Mouse (Mus musculus): ENCODE data around the gene Plscr4. TPM values are rescaled to one million over a fixed set of nuclear protein-coding genes. Genes with fewer than 3 reads are reported as not detected.

Plscr4 gene
- polyA plus RNA-seq, 1 experiment from 2014 or later = 4.6 TPM

DNA sequence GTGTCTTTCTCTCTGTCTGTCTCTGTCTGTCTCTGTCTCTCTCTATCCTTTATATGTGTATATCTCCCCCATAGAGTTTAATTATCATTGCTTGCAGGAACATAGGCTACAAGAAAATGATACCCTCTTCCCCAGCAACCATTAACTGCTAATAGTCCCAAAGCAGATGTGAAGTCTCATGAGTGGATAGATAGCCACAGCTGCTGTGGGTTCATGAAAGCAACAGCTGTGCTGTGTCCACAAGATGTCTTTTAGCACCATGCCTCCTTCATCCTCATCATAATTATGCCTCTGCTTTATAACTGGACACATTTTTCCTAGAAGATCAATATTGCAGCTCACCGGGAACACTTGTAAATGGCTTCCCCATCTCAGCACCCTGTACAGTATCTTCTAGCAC, 17.1 kb downstream of the Plscr4 start:
- ATAC-seq = no peak
- no peaks in the 10 kb centered on the region for H3K4me1 ChIP-seq (replicated peaks; ENCODE audit: control insufficient read depth, insufficient read depth, low read length)
- H3K36me3 ChIP-seq (ENCODE audit: control insufficient read depth, insufficient read depth) = no peaks in the 10 kb centered on the region
- 63% methylated on average over 1 of the region's 1 CpGs for WGBS
- no peaks in the 10 kb centered on the region for H3K27me3 ChIP-seq (replicated peaks; ENCODE audit: control insufficient read depth, insufficient read depth, low read length)
- H3K4me2 ChIP-seq (replicated peaks; ENCODE audit: low read depth) = no peak overlapping the region
- no peak for TF ChIP-seq CTCF (IDR thresholded peaks at IDR 0.05; ENCODE audit: low read depth)
- H3K9me3 ChIP-seq (ENCODE audit: control insufficient read depth) = no peaks in the 10 kb centered on the region
- no peak overlapping the region for H3K4me3 ChIP-seq (ENCODE audit: low read depth, low read length)
- no peak overlapping the region for H3K9ac ChIP-seq (ENCODE audit: low read depth, low read length)
- H3K27ac ChIP-seq (ENCODE audit: low read depth, low read length) = no peak overlapping the region

DNA sequence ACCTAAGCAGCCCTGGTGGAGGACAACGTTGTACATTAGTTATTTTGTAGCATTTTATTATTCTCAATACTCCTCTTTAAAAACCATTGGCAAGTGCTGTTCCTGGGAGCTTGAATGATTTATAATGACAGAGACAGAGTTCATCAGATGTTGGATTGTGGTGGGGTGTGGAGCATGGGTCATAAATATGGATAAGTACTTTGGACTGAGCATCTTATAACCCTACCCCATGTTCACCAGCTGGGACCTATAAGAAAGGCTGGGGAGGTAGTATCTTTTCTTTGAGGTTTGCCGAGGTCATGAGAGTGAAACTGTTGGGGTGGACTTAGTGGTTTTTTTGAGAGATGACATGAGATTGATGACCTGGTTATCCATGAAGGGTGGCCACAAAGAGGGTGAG, 24.5 kb downstream of the Plscr4 start:
- Histone ChIP-seq H3K4me3 (ENCODE audit: low read depth, low read length) (no peak overlapping the region), H3K36me3 (ENCODE audit: control insufficient read depth, insufficient read depth) (no peaks in the 10 kb centered on the region), H3K27ac (ENCODE audit: low read depth, low read length) (no peak overlapping the region), H3K4me2 (replicated peaks; ENCODE audit: low read depth) (no peak overlapping the region), H3K9ac (ENCODE audit: low read depth, low read length) (no peak overlapping the region), H3K4me1 (replicated peaks; ENCODE audit: control insufficient read depth, insufficient read depth, low read length) (no peaks in the 10 kb centered on the region), H3K27me3 (replicated peaks; ENCODE audit: control insufficient read depth, insufficient read depth, low read length) (no peaks in the 10 kb centered on the region), H3K9me3 (ENCODE audit: control insufficient read depth) (no peaks in the 10 kb centered on the region)
- WGBS = 59% methylated on average over 2 of the region's 2 CpGs
- ATAC-seq = no peak
- TF ChIP-seq CTCF (IDR thresholded peaks at IDR 0.05; ENCODE audit: low read depth) = no peak

DNA sequence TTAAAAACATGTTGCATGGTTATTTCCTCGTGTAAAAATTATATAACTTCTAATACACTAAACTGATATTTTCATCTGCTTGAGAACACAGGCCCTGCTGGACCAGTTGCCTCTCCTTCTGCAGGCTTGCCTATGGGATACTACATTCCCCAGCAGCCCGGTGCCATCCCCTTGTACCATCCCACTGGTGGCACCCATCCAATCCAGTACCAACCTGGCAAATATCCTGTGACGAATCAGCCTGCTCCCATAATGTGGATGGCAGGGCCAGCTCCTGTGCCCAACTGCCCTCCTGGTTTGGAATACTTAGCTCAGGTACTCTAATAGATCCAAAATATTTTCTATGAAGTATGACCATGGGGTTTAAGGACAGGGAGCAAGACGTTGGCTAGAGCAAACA, 25.4 kb downstream of the Plscr4 start:
- Histone ChIP-seq H3K4me2 (replicated peaks; ENCODE audit: low read depth) (no peak overlapping the region), H3K27ac (ENCODE audit: low read depth, low read length) (no peak overlapping the region), H3K27me3 (replicated peaks; ENCODE audit: control insufficient read depth, insufficient read depth, low read length) (no peaks in the 10 kb centered on the region), H3K9me3 (ENCODE audit: control insufficient read depth) (no peaks in the 10 kb centered on the region), H3K4me3 (ENCODE audit: low read depth, low read length) (no peak overlapping the region), H3K36me3 (ENCODE audit: control insufficient read depth, insufficient read depth) (no peaks in the 10 kb centered on the region), H3K4me1 (replicated peaks; ENCODE audit: control insufficient read depth, insufficient read depth, low read length) (no peaks in the 10 kb centered on the region), H3K9ac (ENCODE audit: low read depth, low read length) (no peak overlapping the region)
- ATAC-seq = no peak
- 86% methylated on average over 4 of the region's 4 CpGs for WGBS
- TF ChIP-seq CTCF (IDR thresholded peaks at IDR 0.05; ENCODE audit: low read depth) = no peak

DNA sequence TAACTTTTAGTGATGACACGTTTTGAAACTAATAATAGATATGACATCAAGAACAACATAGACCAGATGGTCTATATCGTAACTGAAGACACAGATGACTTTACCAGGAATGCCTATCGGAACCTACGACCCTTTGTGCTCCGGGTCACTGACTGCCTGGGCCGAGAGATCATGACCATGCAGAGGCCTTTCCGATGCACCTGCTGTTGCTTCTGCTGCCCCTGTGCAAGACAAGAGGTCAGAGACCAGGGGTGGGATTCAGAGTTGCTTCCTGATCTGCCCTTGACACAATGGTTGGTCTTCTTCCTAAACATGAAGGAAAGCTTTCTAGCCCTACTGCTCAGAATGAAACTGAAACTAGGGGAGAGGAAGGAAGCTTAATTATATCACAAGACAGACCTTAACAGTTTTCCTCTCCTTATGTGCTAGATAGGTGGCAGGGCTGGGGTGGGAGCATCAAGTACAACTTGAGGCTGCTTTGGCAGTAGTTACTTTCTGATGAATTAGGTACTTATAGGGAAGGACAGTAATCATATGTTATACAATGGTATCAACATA, 27.6 kb downstream of the Plscr4 start:
- Histone ChIP-seq H3K9ac (ENCODE audit: low read depth, low read length) (no peak overlapping the region), H3K9me3 (ENCODE audit: control insufficient read depth) (no peaks in the 10 kb centered on the region), H3K4me3 (ENCODE audit: low read depth, low read length) (no peak overlapping the region), H3K27me3 (replicated peaks; ENCODE audit: control insufficient read depth, insufficient read depth, low read length) (no peaks in the 10 kb centered on the region), H3K36me3 (ENCODE audit: control insufficient read depth, insufficient read depth) (no peaks in the 10 kb centered on the region), H3K4me2 (replicated peaks; ENCODE audit: low read depth) (no peak overlapping the region), H3K27ac (ENCODE audit: low read depth, low read length) (no peak overlapping the region), H3K4me1 (replicated peaks; ENCODE audit: control insufficient read depth, insufficient read depth, low read length) (no peaks in the 10 kb centered on the region)
- WGBS = 87% methylated on average over 7 of the region's 7 CpGs
- ATAC-seq = no peak
- no peak for TF ChIP-seq CTCF (IDR thresholded peaks at IDR 0.05; ENCODE audit: low read depth)

DNA sequence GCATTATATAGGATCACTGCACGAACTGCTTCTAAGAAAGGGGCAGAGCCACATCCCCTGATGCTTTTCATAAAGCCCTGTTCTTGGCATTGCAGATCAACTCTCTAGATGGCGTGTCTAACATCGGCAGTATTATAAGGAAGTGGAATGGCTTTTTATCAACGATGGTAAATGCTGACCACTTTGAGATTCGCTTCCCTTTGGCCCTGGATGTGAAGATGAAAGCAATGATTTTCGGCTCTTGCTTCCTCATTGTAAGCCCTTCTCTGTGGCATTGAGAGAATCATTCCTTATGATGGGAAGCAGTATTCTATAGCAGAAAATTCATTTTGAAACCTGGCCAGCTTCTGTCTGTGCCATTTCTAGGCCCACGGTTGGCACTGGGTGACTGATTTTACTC, 32.7 kb downstream of the Plscr4 start:
- no peak overlapping the region for H3K27ac ChIP-seq (ENCODE audit: low read depth, low read length)
- no peaks in the 10 kb centered on the region for H3K4me1 ChIP-seq (replicated peaks; ENCODE audit: control insufficient read depth, insufficient read depth, low read length)
- no peak for ATAC-seq
- WGBS = 75% methylated on average over 7 of the region's 7 CpGs
- TF ChIP-seq CTCF (IDR thresholded peaks at IDR 0.05; ENCODE audit: low read depth) = no peak
- no peaks in the 10 kb centered on the region for H3K27me3 ChIP-seq (replicated peaks; ENCODE audit: control insufficient read depth, insufficient read depth, low read length)
- H3K9me3 ChIP-seq (ENCODE audit: control insufficient read depth) = no peaks in the 10 kb centered on the region
- H3K4me2 ChIP-seq (replicated peaks; ENCODE audit: low read depth) = no peak overlapping the region
- H3K36me3 ChIP-seq (ENCODE audit: control insufficient read depth, insufficient read depth) = no peaks in the 10 kb centered on the region
- no peak overlapping the region for H3K9ac ChIP-seq (ENCODE audit: low read depth, low read length)
- H3K4me3 ChIP-seq (ENCODE audit: low read depth, low read length) = no peak overlapping the region

DNA sequence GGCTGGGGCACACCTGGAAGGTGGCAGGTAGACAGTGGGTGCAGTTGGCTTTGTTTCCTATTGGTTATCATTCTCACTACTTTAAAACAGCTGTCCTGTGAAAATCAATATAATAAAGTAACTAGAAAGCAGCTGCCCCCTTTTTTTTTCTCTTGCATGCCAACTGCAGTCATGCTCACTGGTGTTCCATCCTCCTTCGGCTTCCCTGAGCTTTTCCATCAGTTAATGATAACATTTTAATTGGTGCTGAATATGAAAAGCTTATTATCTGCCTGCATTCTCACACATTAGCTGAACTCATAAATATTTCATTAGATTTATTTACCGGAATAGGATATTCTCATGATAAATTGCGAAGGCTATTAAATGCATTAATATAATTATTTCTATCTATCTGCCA, 33.1 kb downstream of the Plscr4 start:
- no peaks in the 10 kb centered on the region for H3K27me3 ChIP-seq (replicated peaks; ENCODE audit: control insufficient read depth, insufficient read depth, low read length)
- no peak for TF ChIP-seq CTCF (IDR thresholded peaks at IDR 0.05; ENCODE audit: low read depth)
- H3K27ac ChIP-seq (ENCODE audit: low read depth, low read length) = no peak overlapping the region
- H3K9ac ChIP-seq (ENCODE audit: low read depth, low read length) = no peak overlapping the region
- no peaks in the 10 kb centered on the region for H3K4me1 ChIP-seq (replicated peaks; ENCODE audit: control insufficient read depth, insufficient read depth, low read length)
- ATAC-seq = no peak
- H3K9me3 ChIP-seq (ENCODE audit: control insufficient read depth) = no peaks in the 10 kb centered on the region
- H3K36me3 ChIP-seq (ENCODE audit: control insufficient read depth, insufficient read depth) = no peaks in the 10 kb centered on the region
- H3K4me3 ChIP-seq (ENCODE audit: low read depth, low read length) = no peak overlapping the region
- WGBS = 92% methylated on average over 3 of the region's 3 CpGs
- H3K4me2 ChIP-seq (replicated peaks; ENCODE audit: low read depth) = no peak overlapping the region

DNA sequence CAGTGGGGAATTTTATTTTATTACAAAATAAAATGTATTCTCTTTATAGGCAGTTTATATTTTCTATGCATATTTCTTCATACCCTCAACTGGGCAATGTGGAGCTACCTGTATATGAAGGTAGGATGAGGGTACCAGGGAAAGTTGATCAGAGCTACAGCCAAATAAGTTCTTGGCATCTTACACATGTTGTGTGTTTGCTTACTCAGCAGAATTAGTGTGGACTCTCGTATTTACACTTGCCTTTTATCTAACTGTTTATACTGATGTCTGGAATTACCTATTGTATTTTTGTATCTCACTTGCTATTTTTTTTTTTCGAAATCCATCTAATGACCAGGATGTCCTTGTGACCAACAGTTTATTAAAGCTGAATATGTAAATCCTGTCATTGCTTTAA, 34.1 kb downstream of the Plscr4 start:
- WGBS = 77% methylated on average over 2 of the region's 2 CpGs
- H3K36me3 ChIP-seq (ENCODE audit: control insufficient read depth, insufficient read depth) = no peaks in the 10 kb centered on the region
- no peaks in the 10 kb centered on the region for H3K4me1 ChIP-seq (replicated peaks; ENCODE audit: control insufficient read depth, insufficient read depth, low read length)
- no peak overlapping the region for H3K27ac ChIP-seq (ENCODE audit: low read depth, low read length)
- H3K9me3 ChIP-seq (ENCODE audit: control insufficient read depth) = no peaks in the 10 kb centered on the region
- TF ChIP-seq CTCF (IDR thresholded peaks at IDR 0.05; ENCODE audit: low read depth) = no peak
- H3K9ac ChIP-seq (ENCODE audit: low read depth, low read length) = no peak overlapping the region
- no peak overlapping the region for H3K4me2 ChIP-seq (replicated peaks; ENCODE audit: low read depth)
- no peaks in the 10 kb centered on the region for H3K27me3 ChIP-seq (replicated peaks; ENCODE audit: control insufficient read depth, insufficient read depth, low read length)
- no peak for ATAC-seq
- no peak overlapping the region for H3K4me3 ChIP-seq (ENCODE audit: low read depth, low read length)

Data from intestine, postnatal 0 days (tissue).